Mouse (Mus musculus): ENCODE measurements at regions not wholly inside any gene's neighbourhood (a gene's known extent, or its start where the extent isn't known, plus 50 kb on each side); places are given as distances from the start of the nearest gene placed in this dataset.

DNA sequence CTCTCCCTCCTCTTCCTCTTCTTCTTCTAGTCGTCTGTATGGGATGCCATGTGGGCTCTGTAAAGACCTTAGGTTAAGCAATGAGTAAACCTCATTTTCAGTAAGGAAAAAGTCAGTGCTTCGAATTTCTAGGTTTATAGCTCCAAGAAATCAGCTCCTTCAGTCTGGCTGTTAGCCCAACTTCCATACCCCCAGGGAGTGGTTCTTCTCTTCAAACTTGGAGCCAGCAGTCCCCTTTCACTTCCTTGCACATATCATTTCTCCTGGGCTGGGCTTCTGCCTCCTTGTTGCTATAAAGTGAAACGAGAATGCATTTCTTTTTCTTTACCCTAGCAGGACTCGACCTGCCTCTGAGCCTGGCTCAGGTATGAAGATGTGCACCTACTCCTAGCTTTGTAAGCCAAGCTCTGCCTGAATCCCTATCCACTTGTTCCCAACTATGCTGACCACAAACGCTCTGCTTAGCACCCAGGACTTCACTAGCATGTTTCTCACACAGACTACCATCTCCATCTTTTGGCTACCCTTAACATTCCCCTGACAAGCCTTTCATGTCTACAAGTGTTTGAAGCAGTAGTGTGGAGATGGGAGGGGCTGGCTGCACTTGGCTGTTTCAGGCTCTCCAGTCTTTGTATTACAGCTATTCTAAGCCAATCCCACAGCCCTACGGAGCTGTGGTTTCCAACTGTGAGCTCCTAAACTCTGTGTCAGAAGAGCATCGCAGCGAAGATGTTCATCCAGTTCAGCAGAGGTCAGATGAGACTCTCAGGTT, 243.8 kb upstream of the Tprg start:
- no peak for ATAC-seq (replicated peaks; ENCODE audit: low FRiP score, poor library complexity, severe bottlenecking)

DNA sequence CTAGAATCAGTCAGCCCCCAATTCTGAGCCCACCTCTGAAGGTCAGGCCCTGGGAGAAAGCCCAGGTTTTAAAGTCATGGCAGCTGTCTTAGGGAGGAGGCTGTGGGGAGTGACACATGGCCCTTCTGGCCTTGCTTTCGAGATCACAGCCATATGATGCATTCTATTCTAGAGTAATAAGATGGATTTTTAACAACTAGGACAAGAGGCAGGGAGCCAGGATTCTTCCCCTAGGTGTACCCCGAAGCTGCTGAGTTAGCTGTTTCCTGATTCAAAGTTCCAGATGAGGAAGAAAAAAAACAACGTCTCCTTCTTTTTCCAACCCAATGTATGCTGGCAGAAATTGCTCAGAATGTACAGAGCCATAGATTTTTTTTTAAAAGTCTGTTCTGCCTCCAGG, 242.0 kb upstream of the Tprg start:
- ATAC-seq (replicated peaks; ENCODE audit: low FRiP score, poor library complexity, severe bottlenecking) = no peak

DNA sequence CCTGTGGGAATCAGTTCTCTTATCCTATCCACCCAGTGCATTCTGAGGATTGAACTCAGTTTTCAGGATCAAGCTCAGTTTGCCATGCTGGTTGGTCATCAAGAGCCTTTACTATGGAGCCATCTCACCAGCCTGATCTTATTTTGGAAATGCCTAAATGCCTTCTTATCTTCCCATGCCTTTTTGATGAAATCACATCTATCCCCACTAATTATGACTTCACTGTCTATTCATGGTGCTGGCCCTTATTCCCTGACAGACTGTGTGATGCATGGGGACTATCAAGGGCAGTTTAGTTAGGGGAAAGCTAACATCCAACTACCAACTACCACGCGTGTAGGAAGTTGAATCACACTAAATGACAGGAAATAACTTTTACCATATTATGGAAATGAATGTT, 238.9 kb upstream of the Tprg start:
- no peak for ATAC-seq (replicated peaks; ENCODE audit: low FRiP score, poor library complexity, severe bottlenecking)

DNA sequence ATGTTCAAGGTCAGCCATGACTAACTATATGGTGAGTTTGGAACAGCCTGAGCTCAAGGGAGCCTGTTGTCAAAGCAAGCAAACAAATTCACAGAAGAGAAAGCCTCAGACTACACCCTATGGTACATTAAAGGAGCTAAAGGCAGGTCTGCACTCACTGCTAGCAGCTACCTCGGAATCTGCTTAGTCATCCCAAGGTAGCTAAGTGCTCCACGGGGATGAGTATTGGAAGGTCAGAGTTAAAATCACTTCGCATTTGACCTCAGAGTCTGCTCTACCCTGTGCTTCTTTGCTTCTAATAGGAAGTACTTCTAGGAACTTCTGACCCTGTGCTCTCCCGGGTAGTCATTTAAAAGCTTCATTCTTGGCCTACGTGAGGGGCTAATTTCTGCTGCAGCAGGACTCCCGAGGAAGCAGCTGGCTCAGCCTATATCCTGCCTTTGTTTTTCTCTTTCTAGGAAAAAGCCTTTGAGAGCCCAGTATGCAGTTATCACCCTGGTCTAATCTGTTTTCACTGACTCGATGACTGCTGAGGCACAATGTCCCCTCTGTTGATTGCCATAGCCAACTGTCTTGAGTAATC, 236.6 kb upstream of the Tprg start:
- ATAC-seq (replicated peaks; ENCODE audit: low FRiP score, poor library complexity, severe bottlenecking) = no peak

DNA sequence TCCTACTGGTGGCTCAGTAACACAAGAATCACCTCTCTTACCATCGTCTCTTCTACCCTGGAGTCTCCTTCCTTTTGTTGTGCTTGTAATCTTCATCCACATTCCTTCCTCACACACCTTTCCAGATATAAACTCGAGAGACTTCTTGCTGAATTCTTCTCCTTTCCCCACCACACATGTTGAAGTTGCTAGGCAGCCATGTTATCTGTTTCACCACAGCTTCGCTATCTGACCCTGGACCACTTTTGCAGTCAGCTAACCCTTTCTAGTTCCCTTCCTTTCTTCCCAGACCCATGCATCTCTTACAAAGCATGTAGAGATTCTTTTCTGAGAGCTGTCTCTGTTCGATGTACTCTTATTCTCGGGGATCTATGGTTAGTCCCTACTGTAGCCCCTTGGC, 235.6 kb upstream of the Tprg start:
- ATAC-seq (replicated peaks; ENCODE audit: low FRiP score, poor library complexity, severe bottlenecking) = no peak

DNA sequence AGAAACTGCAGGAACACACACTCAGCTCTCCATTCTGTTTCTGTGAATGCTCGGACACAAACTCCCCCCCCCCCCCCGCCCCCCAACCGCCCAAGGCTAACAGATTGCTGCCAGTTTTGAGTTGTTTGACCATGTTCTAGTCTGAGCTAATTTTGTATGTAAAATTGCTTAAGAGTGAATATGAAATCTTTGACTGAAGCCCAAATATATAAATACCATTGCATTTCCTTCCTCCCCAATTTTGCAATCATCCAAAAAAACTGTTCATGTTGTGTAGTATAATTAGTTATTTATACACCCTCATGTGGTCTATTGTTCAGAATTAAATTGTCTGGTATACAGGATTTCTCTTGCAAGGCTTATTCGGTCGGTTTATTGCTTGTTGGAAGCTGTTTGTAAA, 234.2 kb upstream of the Tprg start:
- no peak for ATAC-seq (replicated peaks; ENCODE audit: low FRiP score, poor library complexity, severe bottlenecking)

DNA sequence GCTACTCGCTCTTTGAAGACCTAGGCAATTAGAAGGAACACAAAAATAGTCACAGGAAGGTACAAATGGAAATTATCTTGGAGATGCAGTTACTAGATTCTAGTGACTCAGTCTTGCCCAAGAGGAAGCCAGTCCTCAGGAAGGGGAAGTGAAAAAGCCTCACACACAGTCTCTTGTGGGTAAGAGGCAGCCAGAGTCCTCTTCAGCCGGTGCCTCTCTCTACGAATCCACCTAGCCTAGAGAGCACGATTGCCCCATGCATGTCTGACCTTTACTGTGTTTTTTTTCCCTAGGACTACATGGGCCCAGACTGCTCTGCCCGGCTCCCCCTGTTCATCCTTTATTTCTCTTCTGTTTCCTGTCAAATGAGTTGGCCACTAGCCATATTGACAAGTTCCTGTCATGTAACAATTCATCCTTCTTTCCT, 233.7 kb upstream of the Tprg start:
- no peak for ATAC-seq (replicated peaks; ENCODE audit: low FRiP score, poor library complexity, severe bottlenecking)

DNA sequence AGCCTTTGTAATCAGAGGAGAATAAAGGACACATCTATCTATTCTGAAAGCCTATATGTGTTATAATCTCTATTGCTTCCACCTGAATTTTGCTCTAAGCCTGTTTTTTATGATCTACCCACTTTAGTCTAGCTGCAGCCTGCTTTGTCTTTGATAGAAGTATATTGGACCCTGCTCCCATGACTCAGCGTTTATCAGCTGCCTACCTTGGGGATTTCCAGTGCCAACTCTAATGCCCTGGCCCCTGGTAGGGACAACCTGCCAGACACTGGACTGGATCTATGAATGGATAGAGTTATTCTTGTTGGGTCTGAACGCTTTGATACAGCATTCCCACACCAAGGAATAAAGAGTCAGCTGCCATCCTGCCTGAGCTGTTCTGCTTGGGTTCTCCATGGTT, 232.3 kb upstream of the Tprg start:
- no peak for ATAC-seq (replicated peaks; ENCODE audit: low FRiP score, poor library complexity, severe bottlenecking)

DNA sequence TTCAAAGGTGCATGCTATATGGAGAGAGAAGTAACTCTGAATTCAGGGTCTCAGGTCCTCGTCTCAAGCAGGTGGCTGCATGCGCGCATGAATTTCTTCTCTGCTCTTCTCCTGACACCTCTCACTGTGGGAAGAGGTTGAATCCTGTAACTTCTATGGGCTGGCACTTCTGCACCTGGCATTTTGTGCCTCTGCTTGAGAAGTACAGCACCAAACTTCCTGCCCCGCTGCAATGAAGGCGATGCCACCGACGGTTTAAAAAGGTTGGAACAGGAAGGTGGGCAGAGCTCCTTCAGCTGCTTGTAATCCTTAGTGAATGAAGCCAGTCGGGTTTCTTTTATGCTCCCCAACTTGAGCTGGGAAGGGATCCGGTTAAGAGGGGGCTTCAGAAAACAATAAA, 231.2 kb upstream of the Tprg start:
- no peak for ATAC-seq (replicated peaks; ENCODE audit: low FRiP score, poor library complexity, severe bottlenecking)

DNA sequence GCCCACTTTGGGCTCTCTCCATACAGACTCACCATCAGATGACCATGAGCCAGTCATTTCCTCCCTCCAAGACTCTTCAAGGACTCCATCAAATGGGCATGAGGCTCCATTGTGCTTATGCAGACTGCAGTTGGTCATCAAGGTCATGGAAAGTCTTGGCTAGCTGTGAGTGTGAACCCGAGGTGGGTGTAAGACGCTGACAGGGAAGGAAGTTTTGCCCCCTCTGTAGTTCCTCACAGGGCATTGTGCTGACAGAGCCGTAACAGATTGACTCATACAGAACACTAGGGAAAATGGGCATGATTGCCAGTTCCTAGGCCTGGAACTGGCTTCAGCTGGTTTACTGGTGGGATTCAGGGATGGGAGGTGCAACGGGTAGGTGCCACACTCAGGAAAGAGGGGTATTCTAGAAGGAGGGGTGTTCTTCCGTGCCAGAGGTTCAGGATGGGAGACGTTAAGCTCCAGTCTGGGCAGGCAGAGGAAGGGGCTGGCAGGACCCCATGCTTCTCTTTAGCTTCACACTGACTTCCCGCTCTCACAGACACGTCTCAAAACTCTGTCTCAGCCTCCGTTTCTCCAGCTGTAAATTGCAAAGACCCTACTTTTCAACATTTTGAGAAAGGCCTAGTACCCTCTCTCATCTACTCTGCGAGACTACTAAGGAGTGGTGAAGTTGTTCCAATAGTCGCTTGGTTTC, 228.4 kb upstream of the Tprg start:
- ATAC-seq (replicated peaks; ENCODE audit: low FRiP score, poor library complexity, severe bottlenecking) = no peak

DNA sequence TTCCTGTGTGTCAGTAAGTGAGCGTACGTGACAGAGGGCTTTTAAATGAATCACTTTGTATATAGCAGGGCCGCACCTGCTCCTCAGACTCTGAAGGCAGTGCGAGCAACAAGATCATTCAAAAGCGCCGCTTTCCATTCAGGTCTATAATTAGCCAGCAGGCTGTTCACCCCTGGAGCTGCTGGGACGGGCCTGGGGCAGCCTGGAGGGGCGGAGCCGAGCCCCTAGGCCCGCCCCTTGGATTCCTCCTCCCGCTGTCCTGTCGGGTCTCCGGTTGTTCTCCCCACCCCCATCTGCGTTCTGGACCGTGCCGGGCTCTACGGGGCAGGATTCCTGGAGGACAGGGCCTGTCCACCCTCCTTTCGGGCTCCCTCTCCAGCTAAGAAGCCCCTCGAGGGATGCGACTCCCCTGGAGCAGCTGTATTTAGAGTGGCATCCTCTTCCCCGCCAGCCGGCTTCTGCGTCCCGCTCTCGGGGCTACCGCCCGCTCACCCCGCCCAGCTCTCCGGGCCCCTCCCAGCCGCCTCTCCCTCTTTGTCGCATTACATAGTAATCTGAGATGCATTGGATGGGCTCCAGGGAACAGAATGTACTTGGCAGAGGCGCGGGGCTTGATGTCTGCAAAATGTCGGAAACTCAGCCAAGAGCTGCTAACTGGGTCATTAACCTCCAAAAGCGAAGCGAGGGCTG, 227.7 kb upstream of the Tprg start:
- ATAC-seq (replicated peaks; ENCODE audit: low FRiP score, poor library complexity, severe bottlenecking) = no peak

DNA sequence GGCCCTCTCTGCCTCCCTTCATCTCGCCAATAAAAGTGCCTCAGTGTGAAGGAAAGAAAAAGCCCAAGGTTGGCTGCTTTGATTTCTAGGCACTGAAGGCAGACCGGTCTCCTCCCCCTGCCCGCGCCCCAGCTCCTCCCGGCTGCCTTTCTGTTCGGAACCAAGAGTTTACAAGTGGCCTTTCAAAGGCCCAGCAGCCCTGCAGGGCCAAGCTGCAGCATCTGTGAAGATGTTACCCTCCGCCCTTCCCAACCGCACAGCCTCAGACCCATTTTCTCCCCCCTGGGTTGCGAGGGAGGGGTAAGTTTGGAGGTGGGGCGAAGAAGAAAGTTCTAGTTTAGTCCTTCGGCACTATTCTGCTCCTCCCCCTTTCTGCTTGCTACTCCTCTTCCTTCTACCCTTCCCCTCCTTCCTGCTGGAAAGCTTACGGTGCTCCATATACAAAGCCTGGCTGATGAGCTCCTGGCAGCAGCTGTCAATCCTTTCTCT, 227.1 kb upstream of the Tprg start:
- ATAC-seq (replicated peaks; ENCODE audit: low FRiP score, poor library complexity, severe bottlenecking) = no peak

DNA sequence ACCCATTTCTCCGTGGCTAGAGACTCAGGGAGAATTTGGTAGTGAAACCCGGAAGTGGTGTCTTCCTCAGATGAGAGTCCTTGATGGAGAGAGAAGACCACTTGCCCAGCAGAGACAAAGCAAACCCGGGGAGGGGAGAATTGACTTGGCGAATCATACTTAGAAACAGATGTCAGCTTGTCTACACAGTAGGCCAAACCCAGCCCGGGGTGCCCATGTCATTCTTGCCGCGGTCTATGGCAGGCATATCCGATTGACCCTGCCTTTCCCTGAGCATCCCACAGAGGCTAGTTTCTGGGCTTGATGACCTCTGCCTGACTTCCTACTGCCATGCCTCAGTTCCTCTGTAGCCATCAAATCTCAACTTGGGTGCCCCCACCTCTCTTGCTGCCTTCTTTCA, 226.4 kb upstream of the Tprg start:
- no peak for ATAC-seq (replicated peaks; ENCODE audit: low FRiP score, poor library complexity, severe bottlenecking)

DNA sequence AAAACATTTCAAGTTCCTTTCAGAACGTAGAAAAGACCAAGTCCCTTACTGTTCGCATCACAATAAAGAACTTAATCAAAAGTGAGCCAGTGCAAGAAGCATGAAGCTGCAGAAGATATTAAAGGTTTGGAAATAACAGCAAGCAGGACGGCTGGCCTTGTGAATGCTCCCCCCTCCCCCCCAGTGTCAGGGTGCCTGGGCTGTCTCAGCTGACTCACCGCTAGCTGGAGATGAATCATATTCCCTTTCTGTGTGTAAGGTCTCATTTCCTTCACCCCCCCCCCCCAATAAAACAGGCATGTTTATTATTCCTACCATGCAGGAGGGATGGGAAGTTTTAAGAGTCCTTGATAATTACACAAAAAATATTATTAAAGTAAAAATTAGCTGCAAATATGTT, 225.0 kb upstream of the Tprg start:
- ATAC-seq (replicated peaks; ENCODE audit: low FRiP score, poor library complexity, severe bottlenecking) = no peak

DNA sequence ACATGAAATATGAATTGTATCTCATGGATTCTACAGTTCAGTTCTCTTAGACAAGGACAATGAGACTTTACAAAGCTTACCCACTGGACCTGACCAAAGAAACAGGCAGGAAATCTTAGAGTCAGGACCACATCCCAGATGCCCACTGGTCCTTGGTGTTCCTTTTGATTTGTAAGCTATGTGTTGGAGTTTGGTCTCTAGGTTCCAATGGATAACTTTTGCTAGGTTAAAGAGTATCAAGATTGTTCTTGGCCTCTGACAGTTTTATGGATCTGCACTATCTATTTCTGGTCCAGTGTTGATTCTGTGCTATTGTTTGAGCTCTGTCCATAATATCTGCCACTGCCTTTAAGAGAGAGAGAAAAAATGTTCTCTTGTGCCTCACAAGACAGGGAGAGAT, 222.6 kb upstream of the Tprg start:
- no peak for ATAC-seq (replicated peaks; ENCODE audit: low FRiP score, poor library complexity, severe bottlenecking)

DNA sequence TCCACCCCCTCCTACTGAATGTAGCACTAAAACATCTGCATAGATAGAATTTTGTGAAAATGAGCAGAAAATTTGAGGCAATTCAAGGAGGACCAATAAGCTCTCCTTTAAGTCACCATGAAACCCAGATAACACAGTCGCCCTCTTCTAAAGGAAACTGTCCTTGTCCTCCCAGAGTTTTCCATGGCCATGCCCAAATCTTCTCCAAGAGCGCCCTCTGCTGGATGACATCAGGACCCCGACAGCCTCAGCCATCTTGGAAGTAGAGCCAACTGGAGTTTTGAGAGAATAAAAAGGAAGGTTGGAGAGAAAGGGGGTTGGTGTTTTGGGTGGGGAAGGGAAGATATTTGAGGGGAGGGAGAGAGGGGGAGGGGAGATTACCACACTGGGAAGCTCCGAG, 222.1 kb upstream of the Tprg start:
- ATAC-seq (replicated peaks; ENCODE audit: low FRiP score, poor library complexity, severe bottlenecking) = no peak

DNA sequence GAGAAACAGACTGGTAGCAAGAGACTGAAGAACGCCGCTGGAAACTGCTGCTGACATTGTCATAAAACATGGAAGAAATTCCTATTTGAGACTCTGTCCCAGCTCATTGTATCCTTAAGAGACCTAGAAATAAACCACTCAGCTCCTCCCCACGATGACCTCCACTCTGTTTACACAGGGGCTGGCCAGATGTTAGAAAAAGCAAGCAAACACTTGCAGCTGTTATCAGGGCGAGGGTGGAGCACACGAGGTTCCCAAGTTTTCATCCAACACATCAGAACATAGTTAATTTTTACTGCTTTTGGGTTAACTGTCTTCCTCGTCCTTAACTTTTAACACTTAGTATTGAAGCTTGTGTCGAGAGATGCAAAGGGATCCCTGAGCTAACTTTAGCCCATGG, 219.8 kb upstream of the Tprg start:
- ATAC-seq (replicated peaks; ENCODE audit: low FRiP score, poor library complexity, severe bottlenecking) = no peak

DNA sequence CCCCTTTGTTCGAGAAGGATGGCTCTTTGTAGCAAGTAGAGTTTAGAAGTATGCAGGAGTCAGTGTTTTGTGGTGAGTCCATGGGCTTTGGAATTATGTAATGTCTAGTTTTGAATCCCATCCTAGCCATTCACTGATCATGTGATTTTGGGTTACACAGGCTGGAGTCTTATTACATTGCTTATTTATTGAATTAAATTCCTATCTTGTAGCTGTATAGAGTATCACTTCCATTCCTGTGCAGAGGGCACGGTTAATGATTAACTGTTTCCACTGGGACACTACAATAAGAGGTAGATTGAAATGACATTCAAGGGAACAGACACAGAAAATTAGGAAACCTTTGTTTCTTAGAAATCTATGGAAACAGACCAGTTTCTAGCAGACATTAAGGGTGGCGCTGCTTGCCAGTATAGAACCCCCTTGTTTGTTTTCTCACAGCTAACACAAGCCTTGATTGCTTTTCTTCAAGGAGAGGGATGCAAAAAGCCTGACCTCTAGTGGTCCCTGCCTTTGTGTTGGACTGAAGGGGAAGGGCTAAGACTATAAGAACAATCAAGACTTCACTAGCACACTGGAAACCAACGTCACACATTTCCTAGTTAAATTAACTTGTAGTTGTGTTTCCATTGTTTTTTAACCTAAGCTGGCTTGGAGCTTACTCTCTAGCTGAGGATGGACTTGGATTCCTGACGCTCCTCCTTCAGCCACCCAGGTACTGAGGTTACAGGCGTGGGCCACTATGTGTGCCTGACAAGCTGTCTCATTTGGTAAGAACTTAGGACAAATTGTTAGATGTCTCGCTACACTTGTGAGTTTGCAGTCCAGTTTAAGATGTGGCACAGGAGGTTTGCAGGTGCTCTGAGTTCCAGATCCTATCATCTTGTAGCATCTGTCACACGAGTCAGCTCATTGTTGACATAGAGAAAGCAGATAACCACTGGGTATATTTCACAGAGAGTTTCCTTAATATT, 219.1 kb upstream of the Tprg start:
- no peak for ATAC-seq (replicated peaks; ENCODE audit: low FRiP score, poor library complexity, severe bottlenecking)

DNA sequence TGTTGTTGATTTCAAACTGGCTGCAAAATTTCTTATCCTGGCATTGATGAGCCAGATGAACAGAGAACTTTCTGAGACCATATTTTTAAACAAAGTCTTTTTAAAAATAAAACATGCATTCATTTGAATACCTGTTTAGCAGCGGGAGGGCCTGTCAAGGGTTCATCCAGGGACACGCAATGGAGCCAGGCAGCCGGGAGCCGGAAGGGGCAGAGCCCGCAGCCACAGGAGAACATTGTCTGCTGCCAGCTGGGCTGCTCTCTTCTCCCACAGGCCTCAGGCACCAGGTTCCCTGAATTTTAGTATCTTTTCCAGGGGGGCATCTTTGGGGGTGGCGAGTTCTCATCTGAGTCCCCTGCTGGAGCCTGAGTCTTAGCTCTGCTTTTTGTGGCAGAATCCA, 205.8 kb upstream of the Tprg start:
- ATAC-seq (replicated peaks; ENCODE audit: low FRiP score, poor library complexity, severe bottlenecking) = no peak

DNA sequence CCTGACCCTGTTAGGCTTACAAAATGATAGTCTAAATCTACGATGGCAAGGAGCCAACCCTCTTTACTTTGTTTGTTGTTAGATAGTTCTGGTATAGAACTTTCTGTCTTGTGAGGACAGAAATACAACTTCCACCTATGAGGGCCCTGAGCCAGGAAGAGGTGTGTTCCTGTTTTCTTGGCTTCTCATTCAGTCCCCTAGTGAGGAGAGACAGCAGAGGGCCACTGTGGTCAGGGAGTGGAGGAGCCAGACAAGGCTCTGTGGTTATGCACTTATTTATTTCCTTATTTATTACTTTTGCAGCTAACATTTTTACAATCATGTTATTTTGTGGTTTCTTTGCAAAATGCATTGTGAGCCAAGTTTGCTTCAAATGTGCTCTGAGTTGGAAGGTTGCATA, 202.9 kb upstream of the Tprg start:
- no peak for ATAC-seq (replicated peaks; ENCODE audit: low FRiP score, poor library complexity, severe bottlenecking)
